Mouse (Mus musculus) midbrain, embryonic 15.5 days (tissue): ENCODE measurements around the gene Dnah10. TPM values are rescaled to one million over a fixed set of nuclear protein-coding genes. Genes with fewer than 3 reads are reported as not detected.

Experiments used
- ATAC-seq: fragments of 200-750 bp; cut with Nextera tagmentation; replicated peaks from 2 replicates; pipeline ENCODE4 v1.8.0; 2017; ENCODE audit warnings: moderate TSS enrichment
- H3K27ac ChIP-seq: fragments of 300-500 bp; sonication (generic); 2 replicates; pipeline ENCODE4 v1.5.1; 2015; ENCODE audit warnings: mild to moderate bottlenecking, inconsistent platforms
- H3K27me3 ChIP-seq: fragments of 300-500 bp; sonication (generic); replicated peaks from 2 replicates; pipeline ENCODE4 v1.6.1; 2015; ENCODE audit warnings: inconsistent platforms
- H3K36me3 ChIP-seq: fragments of 300-500 bp; sonication (generic); replicated peaks from 2 replicates; pipeline ENCODE4 v1.6.1; 2015; ENCODE audit warnings: inconsistent platforms
- H3K4me1 ChIP-seq: fragments of 300-500 bp; sonication (generic); 2 replicates; pipeline ENCODE4 v1.6.1; 2015; ENCODE audit warnings: inconsistent platforms
- H3K4me2 ChIP-seq: fragments of 300-500 bp; sonication (generic); 2 replicates; pipeline ENCODE4 v1.6.1; 2015; ENCODE audit warnings: inconsistent platforms, mild to moderate bottlenecking, moderate library complexity
- H3K4me3 ChIP-seq: fragments of 300-500 bp; sonication (generic); 2 replicates; pipeline ENCODE4 v1.5.1; 2015; ENCODE audit warnings: mild to moderate bottlenecking, inconsistent platforms
- H3K9ac ChIP-seq: fragments of 300-500 bp; sonication (generic); 2 replicates; pipeline ENCODE4 v1.6.1; 2015; ENCODE audit warnings: mild to moderate bottlenecking, inconsistent platforms
- H3K9me3 ChIP-seq: fragments of 300-500 bp; sonication (generic); 2 replicates; pipeline ENCODE4 v1.6.1; 2016; ENCODE audit warnings: inconsistent platforms
- WGBS: fragments of 180-500 bp; shearing (Covaris S2); methylation state at CpG from one replicate; pipeline ENCODE4 v1.1.7; 2015; ENCODE audit warnings: mixed read lengths; 5-methylcytosine and 5-hydroxymethylcytosine counted together
- polyA plus RNA-seq: library from polyadenylated mRNA; unstranded; fragments of >200 nt; fragmentation: Nextera tagmentation; extraction: Ambion mirVana; gene quantifications from 2 replicates; pipeline ENCODE4 v1.2.1, GENCODE M21; 2015

Dnah10 gene
- polyA plus RNA-seq, 1 experiment from 2014 or later, result 0.12 TPM

- WGBS, result 79% methylated on average over 18 of the region's 18 CpGs
- Histone ChIP-seq H3K27me3 (no peaks in the 10 kb centered on the region), H3K4me2 (no peak overlapping the region), H3K4me1 (no peaks in the 10 kb centered on the region), H3K9me3 (no peaks in the 10 kb centered on the region), H3K27ac (no peak overlapping the region), H3K4me3 (no peak overlapping the region), H3K36me3 (no peaks in the 10 kb centered on the region), H3K9ac (no peak overlapping the region)
- ATAC-seq, result no peak
These were observed 97.4 kb downstream of the Dnah10 start for GRCm38 (mm10) chr5:124822128-124822894.

DNA sequence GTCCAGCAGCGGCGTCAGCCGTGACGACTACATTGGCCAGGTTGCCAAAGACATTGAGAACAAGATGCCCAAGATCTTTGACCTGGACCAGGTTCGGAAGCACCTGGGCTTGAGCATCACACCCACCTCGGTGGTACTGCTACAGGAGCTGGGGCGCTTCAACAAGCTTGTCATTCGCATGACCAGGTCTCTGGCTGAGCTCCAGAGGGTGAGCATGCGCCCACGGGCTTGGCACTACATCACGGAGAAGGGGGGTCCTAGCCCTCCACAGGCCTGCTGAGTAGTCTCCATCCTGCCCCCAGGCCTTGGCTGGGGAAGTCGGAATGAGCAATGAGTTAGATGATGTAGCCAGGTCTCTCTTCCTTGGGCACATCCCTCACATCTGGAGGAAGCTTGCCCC is 105.4 kb downstream of the Dnah10 start:
- Histone ChIP-seq H3K27ac (no peak overlapping the region), H3K9ac (no peak overlapping the region), H3K9me3 (no peaks in the 10 kb centered on the region), H3K27me3 (no peaks in the 10 kb centered on the region), H3K4me3 (no peak overlapping the region), H3K36me3 (peaks cover 7% of the 10 kb centered on the region), H3K4me1 (no peaks in the 10 kb centered on the region), H3K4me2 (no peak overlapping the region)
- ATAC-seq, result no peak
- WGBS, result 92% methylated on average over 12 of the region's 12 CpGs

DNA sequence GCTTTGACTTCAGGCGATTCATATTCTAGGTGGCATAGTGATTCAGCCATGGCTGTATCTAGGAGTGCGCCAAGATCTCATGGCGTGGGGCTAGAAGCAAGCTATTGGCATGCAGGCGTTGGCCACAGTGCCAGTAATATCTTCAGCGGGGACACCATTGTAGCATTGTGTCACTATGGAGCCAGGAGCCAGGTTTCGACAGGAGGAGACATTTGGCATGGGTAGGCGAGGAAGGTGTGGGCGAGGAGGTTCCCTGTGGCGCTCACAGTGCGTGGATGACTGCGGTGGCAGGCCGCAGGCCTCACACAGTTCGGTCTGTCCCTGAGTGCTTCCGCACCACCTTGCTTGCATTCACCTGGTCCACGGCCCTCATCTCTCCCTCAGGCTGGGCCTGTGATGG is 110.3 kb downstream of the Dnah10 start:
- Histone ChIP-seq H3K4me2 (no peak overlapping the region), H3K27ac (no peak overlapping the region), H3K9me3 (no peaks in the 10 kb centered on the region), H3K36me3 (peaks cover 22% of the 10 kb centered on the region), H3K27me3 (no peaks in the 10 kb centered on the region), H3K4me1 (no peaks in the 10 kb centered on the region; the same call in 1 of the 2 replicates), H3K4me3 (no peak overlapping the region), H3K9ac (no peak overlapping the region)
- 96% methylated on average over 15 of the region's 15 CpGs for WGBS
- ATAC-seq, result no peak

GRCm38 (mm10) chr5:124836075-124836474 is 111.2 kb downstream of the Dnah10 start:
- Histone ChIP-seq H3K36me3 (peaks cover 22% of the 10 kb centered on the region), H3K4me2 (no peak overlapping the region), H3K9ac (no peak overlapping the region), H3K27ac (no peak overlapping the region), H3K4me1 (no peaks in the 10 kb centered on the region; the same call in 1 of the 2 replicates), H3K4me3 (no peak overlapping the region), H3K27me3 (no peaks in the 10 kb centered on the region), H3K9me3 (no peaks in the 10 kb centered on the region)
- ATAC-seq, result no peak
- WGBS, result 89% methylated on average over 10 of the region's 10 CpGs

DNA sequence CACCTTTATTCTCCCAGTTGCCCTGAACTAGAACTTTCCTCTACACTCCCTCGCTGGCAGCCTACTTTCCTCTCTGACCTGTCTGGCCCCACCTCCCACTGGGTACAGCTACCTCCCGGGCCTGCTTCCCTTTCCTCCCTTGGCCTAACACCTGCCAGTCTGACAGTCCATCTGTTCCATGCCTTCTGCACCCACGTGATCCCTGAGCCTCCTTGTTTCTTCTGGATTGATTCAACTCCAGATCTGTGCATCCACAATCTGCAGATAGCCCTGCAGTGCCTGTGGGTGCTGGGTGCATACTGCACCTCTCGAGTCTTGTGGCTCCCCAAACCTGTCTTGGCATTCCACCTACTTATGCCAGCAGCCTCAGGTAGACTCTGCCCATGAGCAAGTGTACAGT is 111.7 kb downstream of the Dnah10 start:
- ATAC-seq, result no peak
- WGBS, result 77% methylated on average over 4 of the region's 4 CpGs
- no peak overlapping the region for H3K27ac ChIP-seq

GRCm38 (mm10) chr5:124840202-124840601 is 115.3 kb downstream of the Dnah10 start:
- Histone ChIP-seq H3K27ac (no peak overlapping the region), H3K4me3 (no peak overlapping the region), H3K36me3 (peaks cover 17% of the 10 kb centered on the region), H3K27me3 (no peaks in the 10 kb centered on the region), H3K9me3 (no peaks in the 10 kb centered on the region), H3K4me1 (peaks cover 11% of the 10 kb centered on the region), H3K4me2 (no peak overlapping the region), H3K9ac (no peak overlapping the region)
- ATAC-seq, result no peak
- WGBS, result 74% methylated on average over 7 of the region's 7 CpGs

More for the DNA sequence above, 111.7 kb downstream of the Dnah10 start:
- Histone ChIP-seq H3K9me3 (no peaks in the 10 kb centered on the region), H3K4me1 (no peaks in the 10 kb centered on the region; the same call in 1 of the 2 replicates), H3K4me3 (no peak overlapping the region), H3K9ac (no peak overlapping the region), H3K4me2 (no peak overlapping the region), H3K36me3 (peaks cover 22% of the 10 kb centered on the region), H3K27me3 (no peaks in the 10 kb centered on the region)

DNA sequence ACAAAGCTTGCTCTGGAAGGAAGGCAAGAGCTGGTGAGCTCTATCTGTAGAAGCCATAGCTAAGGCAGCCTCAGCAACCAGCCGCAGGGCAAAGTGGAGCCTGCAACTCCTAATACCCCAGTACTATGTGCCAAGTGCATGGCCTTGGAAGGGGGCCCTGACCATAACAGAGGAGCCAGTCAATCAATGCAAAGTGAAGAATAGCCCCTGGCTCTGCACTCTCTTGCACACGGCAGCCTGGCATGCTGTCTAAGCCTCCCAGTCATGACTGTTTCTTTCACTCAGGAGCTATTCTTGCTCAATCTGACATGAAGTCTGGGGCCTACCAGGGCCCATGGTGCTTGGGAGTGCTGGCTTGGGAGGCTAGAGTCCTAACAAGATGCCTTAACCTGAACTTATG is 115.8 kb downstream of the Dnah10 start:
- H3K4me1 ChIP-seq, result peaks cover 11% of the 10 kb centered on the region

GRCm38 (mm10) chr5:124843386-124843785 is 118.5 kb downstream of the Dnah10 start:
- Histone ChIP-seq H3K27me3 (no peaks in the 10 kb centered on the region), H3K27ac (no peak overlapping the region), H3K4me3 (no peak overlapping the region), H3K4me1 (peaks cover 11% of the 10 kb centered on the region), H3K4me2 (no peak overlapping the region), H3K9me3 (no peaks in the 10 kb centered on the region), H3K9ac (no peak overlapping the region), H3K36me3 (no peaks in the 10 kb centered on the region; the same call in 1 of the 2 replicates)
- 62% methylated on average over 8 of the region's 8 CpGs for WGBS
- no peak for ATAC-seq

More for the DNA sequence above, 115.8 kb downstream of the Dnah10 start:
- Histone ChIP-seq H3K9me3 (no peaks in the 10 kb centered on the region), H3K9ac (no peak overlapping the region), H3K4me2 (no peak overlapping the region), H3K27me3 (no peaks in the 10 kb centered on the region), H3K4me3 (no peak overlapping the region), H3K36me3 (peaks cover 13% of the 10 kb centered on the region), H3K27ac (no peak overlapping the region)
- ATAC-seq, result no peak
- 65% methylated on average over 2 of the region's 2 CpGs for WGBS

GRCm38 (mm10) chr5:124844929-124845328 is 120.0 kb downstream of the Dnah10 start:
- Histone ChIP-seq H3K4me1 (peaks cover 11% of the 10 kb centered on the region), H3K27ac (no peak overlapping the region), H3K4me2 (no peak overlapping the region), H3K9ac (no peak overlapping the region), H3K27me3 (no peaks in the 10 kb centered on the region), H3K36me3 (no peaks in the 10 kb centered on the region), H3K4me3 (no peak overlapping the region), H3K9me3 (no peaks in the 10 kb centered on the region)
- no peak for ATAC-seq
- 71% methylated on average over 4 of the region's 4 CpGs for WGBS

GRCm38 (mm10) chr5:124847014-124847413 is 122.1 kb downstream of the Dnah10 start:
- Histone ChIP-seq H3K27ac (no peak overlapping the region), H3K4me3 (no peak overlapping the region), H3K4me1 (peaks cover 14% of the 10 kb centered on the region), H3K36me3 (no peaks in the 10 kb centered on the region), H3K27me3 (no peaks in the 10 kb centered on the region), H3K9ac (no peak overlapping the region), H3K9me3 (no peaks in the 10 kb centered on the region), H3K4me2 (no peak overlapping the region)
- no peak for ATAC-seq
- 59% methylated on average over 1 of the region's 1 CpGs for WGBS

- Histone ChIP-seq H3K4me3 (no peak overlapping the region), H3K9ac (no peak overlapping the region), H3K27me3 (no peaks in the 10 kb centered on the region), H3K4me1 (peaks cover 4% of the 10 kb centered on the region; the same call in 1 of the 2 replicates), H3K4me2 (no peak overlapping the region), H3K36me3 (no peaks in the 10 kb centered on the region), H3K27ac (no peak overlapping the region), H3K9me3 (no peaks in the 10 kb centered on the region)
- whole genome bisulfite sequencing, result 66% methylated on average over 3 of the region's 3 CpGs
- ATAC-seq, result no peak
These were observed 124.1 kb downstream of the Dnah10 start for GRCm38 (mm10) chr5:124848994-124849393.

DNA sequence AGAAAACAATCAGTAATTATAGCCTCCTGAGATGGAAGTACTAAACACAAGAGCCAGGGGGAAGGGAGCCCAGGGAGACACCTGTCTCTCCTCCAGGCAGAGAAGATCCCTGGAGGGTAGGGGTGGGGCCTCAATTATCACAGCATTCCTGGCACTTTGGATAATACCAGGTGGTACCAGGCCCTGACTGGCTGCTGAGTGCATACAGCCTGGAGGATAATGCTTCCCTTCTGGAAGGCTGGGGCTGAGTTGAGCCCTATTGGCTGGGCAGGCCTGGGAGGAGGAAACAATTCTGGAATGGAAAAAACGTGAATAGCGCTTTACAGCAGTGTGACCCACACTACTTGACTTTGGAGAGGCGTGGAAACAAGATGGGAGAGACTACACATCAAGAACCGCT is 126.7 kb downstream of the Dnah10 start:
- WGBS, result 50% methylated on average over 4 of the region's 4 CpGs
- H3K27me3 ChIP-seq, result no peaks in the 10 kb centered on the region
- no peaks in the 10 kb centered on the region for H3K36me3 ChIP-seq
- peaks cover 3% of the 10 kb centered on the region; the same call in 1 of the 2 replicates for H3K4me1 ChIP-seq
- no peak overlapping the region for H3K4me2 ChIP-seq
- H3K9me3 ChIP-seq, result no peaks in the 10 kb centered on the region
- no peak overlapping the region for H3K4me3 ChIP-seq
- H3K9ac ChIP-seq, result no peak overlapping the region
- H3K27ac ChIP-seq, result no peak overlapping the region
- ATAC-seq, result no peak

DNA sequence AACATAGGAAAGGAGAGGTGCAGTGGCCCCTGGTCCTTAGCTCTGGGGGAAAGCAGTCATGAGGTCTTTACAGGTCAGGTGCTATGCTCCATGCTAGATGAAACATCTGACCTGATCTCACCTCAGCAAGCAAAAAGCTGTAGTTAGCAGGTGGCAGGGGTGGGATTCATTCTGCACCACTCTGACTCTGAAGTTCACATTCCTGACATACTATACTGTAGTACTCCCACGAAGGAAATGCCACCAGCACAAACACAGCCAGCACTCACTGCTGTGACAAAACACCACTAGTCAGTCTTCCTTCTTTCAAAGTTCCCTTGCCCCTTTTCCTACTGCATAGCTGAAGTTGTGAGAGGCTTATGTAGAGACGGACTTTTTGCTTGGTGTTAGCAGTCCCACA is 127.4 kb downstream of the Dnah10 start:
- Histone ChIP-seq H3K4me3 (no peak overlapping the region), H3K27me3 (no peaks in the 10 kb centered on the region), H3K27ac (no peak overlapping the region), H3K4me1 (peaks cover 3% of the 10 kb centered on the region; the same call in 1 of the 2 replicates), H3K36me3 (no peaks in the 10 kb centered on the region), H3K9ac (no peak overlapping the region), H3K4me2 (no peak overlapping the region), H3K9me3 (no peaks in the 10 kb centered on the region)
- 45% methylated on average over 2 of the region's 2 CpGs for WGBS
- ATAC-seq, result no peak
